Mouse (Mus musculus): ENCODE results near the gene Taar3.

DNA sequence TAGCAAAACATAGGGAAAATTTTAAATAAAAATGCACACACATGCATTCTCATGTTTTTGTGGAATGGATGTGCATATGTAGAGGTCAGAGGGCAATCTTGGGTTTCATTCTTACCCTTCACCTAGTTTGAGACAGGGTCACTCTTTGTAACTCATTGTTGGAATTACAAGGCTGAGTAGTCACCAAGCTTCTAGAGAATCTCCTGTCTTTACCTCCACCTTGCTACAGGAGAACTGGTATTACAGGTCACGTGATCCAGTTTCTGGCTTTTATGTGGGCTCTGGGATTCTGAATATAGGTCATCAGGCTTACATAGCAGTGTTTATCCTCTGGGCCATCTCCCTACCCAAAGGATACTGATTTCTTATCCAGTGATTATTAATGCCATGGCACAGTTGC is 43.7 kb upstream of the Taar3 start:
- TF ChIP-seq CTCF (conservative IDR thresholded peaks at IDR 0.05; ENCODE audit: insufficient read depth, insufficient read length, low read depth, low read length) (no peak), POLR2A (IDR thresholded peaks at IDR 0.05; ENCODE audit: low read depth, low read length) (no peak)

Measured in kidney, adult 2 months (tissue).